Mouse (Mus musculus) midbrain, embryonic 12.5 days (tissue): ENCODE results near the gene Arhgap15. TPM values are rescaled to one million over a fixed set of nuclear protein-coding genes. Genes with fewer than 3 reads are reported as not detected.

ENCODE experiments used
- ATAC-seq: fragments of 200-750 bp; cut with Nextera tagmentation; 2 replicates; pipeline ENCODE4 v1.8.0; 2017; ENCODE audit warnings: low read depth, moderate TSS enrichment, moderate library complexity; ENCODE audit not compliant: low FRiP score
- H3K27ac ChIP-seq: fragments of 300-500 bp; sonication (generic); replicated peaks from 2 replicates; pipeline ENCODE4 v1.5.1; 2016; ENCODE audit warnings: mild to moderate bottlenecking
- H3K27me3 ChIP-seq: fragments of 300-500 bp; sonication (generic); 2 replicates; pipeline ENCODE4 v1.6.1; 2016; ENCODE audit warnings: mild to moderate bottlenecking
- H3K36me3 ChIP-seq: fragments of 300-500 bp; sonication (generic); 2 replicates; pipeline ENCODE4 v1.6.1; 2016
- H3K4me1 ChIP-seq: fragments of 300-500 bp; sonication (generic); 2 replicates; pipeline ENCODE4 v1.6.1; 2016
- H3K4me2 ChIP-seq: fragments of 300-500 bp; sonication (generic); replicated peaks from 2 replicates; pipeline ENCODE4 v1.6.1; 2016; ENCODE audit warnings: mild to moderate bottlenecking, moderate library complexity
- H3K4me3 ChIP-seq: fragments of 300-500 bp; sonication (generic); 2 replicates; pipeline ENCODE4 v1.5.1; 2016; ENCODE audit warnings: mild to moderate bottlenecking
- H3K9ac ChIP-seq: fragments of 300-500 bp; sonication (generic); replicated peaks from 2 replicates; pipeline ENCODE4 v1.6.1; 2016; ENCODE audit warnings: mild to moderate bottlenecking, moderate library complexity
- H3K9me3 ChIP-seq: fragments of 300-500 bp; sonication (generic); 2 replicates; pipeline ENCODE4 v1.6.1; 2016; ENCODE audit warnings: mild to moderate bottlenecking
- WGBS: fragments of 180-500 bp; shearing (Covaris S2); methylation state at CpG from one replicate; pipeline ENCODE4 v1.1.7; 2016; 5-methylcytosine and 5-hydroxymethylcytosine counted together
- polyA plus RNA-seq: library from polyadenylated mRNA; unstranded; fragments of >200 nt; fragmentation: Nextera tagmentation; extraction: Ambion mirVana; gene quantifications from 2 replicates; pipeline ENCODE4 v1.2.1, GENCODE M21; 2016

Arhgap15 gene
- polyA plus RNA-seq, 1 experiment from 2014 or later = 0.32 TPM

- Histone ChIP-seq H3K4me3 (no peak overlapping the region), H3K4me1 (no peaks in the 10 kb centered on the region), H3K27me3 (no peaks in the 10 kb centered on the region), H3K9me3 (no peaks in the 10 kb centered on the region), H3K36me3 (no peaks in the 10 kb centered on the region), H3K4me2 (no peak overlapping the region), H3K9ac (no peak overlapping the region), H3K27ac (no peak overlapping the region)
- ATAC-seq = no peak
- WGBS = 66% methylated on average over 4 of the region's 4 CpGs
Measured at GRCm38 (mm10) chr2:44255343-44255742, 506.7 kb downstream of the Arhgap15 start.

GRCm38 (mm10) chr2:44257946-44258345 is 509.3 kb downstream of the Arhgap15 start:
- Histone ChIP-seq H3K27me3 (no peaks in the 10 kb centered on the region), H3K27ac (no peak overlapping the region), H3K4me1 (no peaks in the 10 kb centered on the region), H3K36me3 (no peaks in the 10 kb centered on the region), H3K9ac (no peak overlapping the region), H3K4me2 (no peak overlapping the region), H3K9me3 (no peaks in the 10 kb centered on the region), H3K4me3 (no peak overlapping the region)
- 88% methylated on average over 2 of the region's 2 CpGs for WGBS
- no peak for ATAC-seq

DNA sequence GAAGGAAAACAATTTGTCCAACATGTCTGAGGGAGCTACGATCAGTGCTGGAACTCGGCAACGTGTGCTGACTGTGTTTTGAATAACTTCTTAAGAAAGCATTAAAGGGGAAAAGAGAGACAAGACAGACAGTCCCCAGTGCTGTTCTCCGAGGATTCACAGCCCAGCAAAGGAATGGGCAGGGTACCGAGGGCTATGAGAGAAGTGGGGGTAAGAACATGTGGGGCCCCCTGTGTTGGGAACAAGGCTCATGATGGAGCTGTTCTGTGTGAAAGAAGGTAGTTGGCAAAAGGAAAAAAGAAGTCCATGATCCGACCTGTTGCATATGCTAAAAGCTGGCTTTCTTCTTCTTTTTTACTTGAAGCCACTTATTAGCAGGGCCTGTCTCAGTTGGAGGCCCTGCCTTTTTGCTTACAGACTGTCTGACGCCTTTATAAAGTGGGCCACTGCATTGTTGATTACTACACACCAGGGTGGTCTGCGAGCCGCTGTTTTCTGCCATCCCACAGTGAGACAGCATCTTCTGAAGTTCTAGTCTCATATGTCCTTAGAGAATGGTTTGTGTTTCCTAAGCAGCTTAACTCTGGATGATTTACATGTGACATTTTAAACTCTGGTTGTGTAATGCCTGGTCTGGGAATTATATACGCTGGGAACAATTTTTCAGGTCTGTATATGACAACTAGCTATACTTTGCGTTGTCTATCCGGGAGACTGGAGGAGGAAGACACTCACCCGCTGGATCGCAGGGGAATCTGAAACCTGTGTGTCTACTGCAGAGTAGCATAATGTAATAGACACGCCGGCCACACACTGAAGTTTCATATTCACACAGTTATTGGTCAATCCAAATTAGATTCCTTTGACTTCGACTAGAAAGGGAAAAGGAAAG is 523.1 kb downstream of the Arhgap15 start:
- ATAC-seq = peak; percentile 58
- peak overlapping the region; percentile 0; the same call in 1 of the 2 replicates for H3K4me2 ChIP-seq
- no peaks in the 10 kb centered on the region for H3K27me3 ChIP-seq
- no peak overlapping the region for H3K9ac ChIP-seq
- H3K4me3 ChIP-seq = no peak overlapping the region
- no peaks in the 10 kb centered on the region for H3K9me3 ChIP-seq
- H3K36me3 ChIP-seq = no peaks in the 10 kb centered on the region
- peaks cover 8% of the 10 kb centered on the region for H3K4me1 ChIP-seq
- WGBS = 34% methylated on average over 17 of the region's 17 CpGs
- H3K27ac ChIP-seq = no peak overlapping the region

GRCm38 (mm10) chr2:44272606-44273005 is 524.0 kb downstream of the Arhgap15 start:
- H3K4me3 ChIP-seq = no peak overlapping the region
- H3K9ac ChIP-seq = no peak overlapping the region
- H3K36me3 ChIP-seq = no peaks in the 10 kb centered on the region
- no peak overlapping the region for H3K4me2 ChIP-seq
- H3K9me3 ChIP-seq = no peaks in the 10 kb centered on the region
- 73% methylated on average over 13 of the region's 13 CpGs for WGBS
- ATAC-seq = no peak
- H3K27ac ChIP-seq = no peak overlapping the region
- H3K27me3 ChIP-seq = no peaks in the 10 kb centered on the region
- H3K4me1 ChIP-seq = peaks cover 8% of the 10 kb centered on the region

DNA sequence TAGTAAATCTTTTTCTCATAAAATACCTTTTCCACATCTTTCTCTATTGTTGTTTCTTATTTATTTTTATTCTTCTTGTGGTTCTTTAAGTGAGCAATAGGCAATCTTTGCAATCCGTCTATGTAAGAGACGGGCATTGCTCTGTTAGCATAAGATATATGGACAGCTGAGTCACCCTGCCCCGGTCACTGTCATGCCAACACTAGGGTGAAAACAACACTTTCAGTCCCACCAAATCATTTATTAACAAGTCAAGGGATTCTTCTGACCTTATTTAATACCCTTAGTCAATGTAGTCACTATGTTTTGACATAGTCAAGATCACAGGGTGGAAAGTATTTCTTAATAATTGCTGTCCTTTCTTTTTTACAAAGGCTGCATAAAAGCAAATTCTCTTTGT is 525.8 kb downstream of the Arhgap15 start:
- no peak overlapping the region for H3K4me2 ChIP-seq
- H3K9me3 ChIP-seq = no peaks in the 10 kb centered on the region
- 92% methylated on average over 3 of the region's 3 CpGs for WGBS
- H3K9ac ChIP-seq = no peak overlapping the region
- H3K4me1 ChIP-seq = peaks cover 8% of the 10 kb centered on the region
- no peak for ATAC-seq
- H3K4me3 ChIP-seq = no peak overlapping the region
- H3K36me3 ChIP-seq = no peaks in the 10 kb centered on the region
- H3K27ac ChIP-seq = no peak overlapping the region
- H3K27me3 ChIP-seq = no peaks in the 10 kb centered on the region

DNA sequence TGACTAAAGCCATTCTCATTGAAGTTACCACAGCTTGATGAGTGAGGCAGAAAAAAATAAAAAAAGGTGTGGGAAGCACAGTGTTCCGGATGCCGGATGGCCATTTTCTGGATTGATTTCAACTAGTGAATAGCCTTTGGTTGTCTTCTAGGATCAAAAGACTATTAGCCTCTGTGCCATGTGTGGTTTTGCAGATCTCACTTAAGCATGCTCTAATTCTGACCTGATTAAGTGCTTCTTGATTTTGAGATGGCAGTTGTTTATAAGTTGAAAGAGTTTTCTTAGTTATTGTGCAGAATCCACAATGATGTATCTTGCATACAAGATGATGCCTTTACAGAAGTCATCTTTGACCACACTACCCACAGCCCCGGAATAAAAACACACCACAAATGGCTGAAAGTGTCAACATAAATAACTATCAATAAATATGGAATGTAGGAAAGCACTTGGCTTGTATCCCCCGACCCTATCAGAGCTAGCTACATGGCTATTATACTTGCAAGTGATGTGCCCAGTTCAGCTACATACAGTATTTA is 537.6 kb downstream of the Arhgap15 start:
- Histone ChIP-seq H3K27ac (no peak overlapping the region), H3K27me3 (no peaks in the 10 kb centered on the region), H3K9ac (no peak overlapping the region), H3K4me2 (no peak overlapping the region), H3K9me3 (no peaks in the 10 kb centered on the region), H3K4me1 (no peaks in the 10 kb centered on the region), H3K36me3 (no peaks in the 10 kb centered on the region), H3K4me3 (no peak overlapping the region)
- ATAC-seq = no peak
- WGBS = 89% methylated on average over 4 of the region's 4 CpGs

- 70% methylated on average over 3 of the region's 3 CpGs for WGBS
- Histone ChIP-seq H3K4me3 (no peak overlapping the region), H3K4me1 (peaks cover 9% of the 10 kb centered on the region), H3K27ac (no peak overlapping the region), H3K27me3 (no peaks in the 10 kb centered on the region), H3K4me2 (no peak overlapping the region), H3K9ac (no peak overlapping the region), H3K9me3 (no peaks in the 10 kb centered on the region), H3K36me3 (no peaks in the 10 kb centered on the region)
- ATAC-seq = no peak
Measured at GRCm38 (mm10) chr2:44299156-44299555, 550.5 kb downstream of the Arhgap15 start.

DNA sequence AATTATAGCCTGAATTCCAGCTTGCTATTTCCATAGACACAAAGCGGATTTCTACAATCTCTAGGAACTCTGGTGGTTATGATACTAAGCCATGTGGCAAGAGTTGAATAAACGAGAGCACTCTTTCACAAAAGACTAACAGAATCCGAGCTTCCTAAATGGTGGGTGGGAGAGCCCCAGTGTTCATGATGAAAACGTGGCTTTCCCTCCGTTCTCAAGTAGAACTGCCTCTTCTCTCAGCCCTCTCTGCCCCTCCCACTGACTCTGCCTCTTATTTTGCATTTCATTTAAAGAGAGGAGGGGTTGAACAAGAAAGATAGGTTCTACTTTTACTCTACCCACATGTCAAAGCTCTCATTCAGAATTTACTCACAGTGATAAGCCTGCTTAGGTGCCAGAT is 551.3 kb downstream of the Arhgap15 start:
- no peaks in the 10 kb centered on the region for H3K27me3 ChIP-seq
- H3K9ac ChIP-seq = no peak overlapping the region
- no peaks in the 10 kb centered on the region for H3K9me3 ChIP-seq
- H3K4me2 ChIP-seq = no peak overlapping the region
- no peaks in the 10 kb centered on the region for H3K36me3 ChIP-seq
- peaks cover 16% of the 10 kb centered on the region for H3K4me1 ChIP-seq
- WGBS = 30% methylated on average over 5 of the region's 5 CpGs
- ATAC-seq = 0 out of 2 replicates have a peak, but pooled peaks have one; percentile 12
- H3K4me3 ChIP-seq = no peak overlapping the region
- H3K27ac ChIP-seq = no peak overlapping the region

DNA sequence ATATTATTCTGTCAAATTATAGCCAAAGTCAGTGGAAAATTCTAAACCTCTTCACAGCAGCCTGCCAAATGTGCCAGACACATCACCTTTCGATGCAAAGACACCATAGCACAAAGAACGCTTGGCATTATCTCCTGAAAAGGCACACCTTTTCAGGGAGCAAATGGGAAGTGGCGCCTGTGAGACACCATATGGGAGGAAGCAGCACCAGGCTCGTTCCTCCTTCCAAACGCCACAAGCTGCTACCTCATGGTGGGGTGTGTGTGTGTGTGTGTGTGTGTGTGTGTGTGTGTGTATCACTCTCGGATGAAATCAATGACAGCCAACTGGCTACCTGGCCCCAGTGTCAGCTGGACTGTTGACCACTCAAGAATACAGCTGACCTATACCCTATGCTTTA is 551.8 kb downstream of the Arhgap15 start:
- ATAC-seq = no peak
- Histone ChIP-seq H3K4me3 (no peak overlapping the region), H3K4me2 (no peak overlapping the region), H3K27me3 (no peaks in the 10 kb centered on the region), H3K27ac (no peak overlapping the region), H3K36me3 (no peaks in the 10 kb centered on the region), H3K4me1 (peaks cover 21% of the 10 kb centered on the region), H3K9ac (no peak overlapping the region), H3K9me3 (no peaks in the 10 kb centered on the region)
- WGBS = 76% methylated on average over 6 of the region's 6 CpGs

- H3K9me3 ChIP-seq = no peaks in the 10 kb centered on the region
- peak overlapping the region; percentile 42; the same call in 1 of the 2 replicates for H3K27ac ChIP-seq
- H3K4me2 ChIP-seq = peak overlapping the region; percentile 31
- no peaks in the 10 kb centered on the region for H3K27me3 ChIP-seq
- WGBS = 36% methylated on average over 9 of the region's 9 CpGs
- no peak overlapping the region for H3K4me3 ChIP-seq
- ATAC-seq = 0 out of 2 replicates have a peak, but pooled peaks have one; percentile 25
- H3K36me3 ChIP-seq = no peaks in the 10 kb centered on the region
- no peak overlapping the region for H3K9ac ChIP-seq
- H3K4me1 ChIP-seq = peaks cover 19% of the 10 kb centered on the region
Measured at GRCm38 (mm10) chr2:44304261-44304970, 555.8 kb downstream of the Arhgap15 start.

DNA sequence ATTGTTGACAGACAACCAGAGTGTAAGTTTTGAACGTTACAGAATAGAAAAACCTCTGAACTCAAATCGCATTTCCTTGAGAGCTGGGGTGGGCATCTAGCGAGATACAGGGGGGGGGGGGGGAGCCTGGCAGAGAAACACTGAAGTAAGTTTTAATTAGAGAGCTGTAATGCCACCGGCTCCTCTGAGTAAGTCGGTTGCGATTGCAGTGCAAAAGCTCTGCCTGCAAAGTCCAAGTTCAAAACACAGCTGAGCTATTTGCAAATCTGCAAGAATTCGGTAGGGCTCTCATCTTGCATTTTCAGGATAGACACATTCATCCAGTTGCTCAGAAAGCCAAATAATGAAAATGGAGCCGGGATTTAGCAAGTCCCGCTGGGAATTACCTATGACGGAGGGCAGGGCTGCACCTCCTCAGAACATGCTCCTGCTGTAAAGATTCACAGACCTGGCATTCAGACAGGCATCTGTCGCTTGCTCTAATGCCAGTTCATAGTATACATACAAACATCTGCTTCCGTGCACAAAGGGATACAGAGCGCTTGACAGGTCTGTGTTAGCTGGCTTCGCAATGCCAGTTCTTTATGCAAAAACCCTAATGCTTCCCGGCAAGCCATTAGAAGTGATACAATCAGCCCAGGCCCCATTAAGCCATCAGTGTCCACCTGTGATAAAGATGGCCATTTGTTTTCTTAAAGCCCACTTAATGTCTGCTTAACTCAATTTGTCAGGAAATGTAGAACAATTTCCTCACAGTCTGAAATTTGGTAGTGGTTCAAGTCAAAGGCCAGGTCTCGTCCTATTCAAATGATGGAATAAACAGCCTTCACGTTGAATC is 556.6 kb downstream of the Arhgap15 start:
- H3K27ac ChIP-seq = peak overlapping the region; percentile 42
- H3K4me3 ChIP-seq = no peak overlapping the region
- WGBS = 48% methylated on average over 17 of the region's 17 CpGs
- H3K9me3 ChIP-seq = no peaks in the 10 kb centered on the region
- H3K36me3 ChIP-seq = no peaks in the 10 kb centered on the region
- no peak overlapping the region for H3K9ac ChIP-seq
- H3K27me3 ChIP-seq = no peaks in the 10 kb centered on the region
- ATAC-seq = peak; percentile 54
- H3K4me1 ChIP-seq = peaks cover 13% of the 10 kb centered on the region; the same call in 1 of the 2 replicates
- peak overlapping the region; percentile 31 for H3K4me2 ChIP-seq
